Mouse (Mus musculus) stomach, postnatal 0 days (tissue): Measurements from ENCODE around the gene Ywhaq. TPM values are rescaled to one million over a fixed set of nuclear protein-coding genes. Genes with fewer than 3 reads are reported as not detected.

Experiments used
- ATAC-seq: fragments of 200-750 bp; cut with Nextera tagmentation; 2 replicates; pipeline ENCODE4 v1.8.0; 2017; ENCODE audit not compliant: low FRiP score, low TSS enrichment
- DNase-seq: peaks from one replicate; pipeline ENCODE4 v3.0.0-alpha.2; 2016; ENCODE audit warnings: low spot score
- H3K27ac ChIP-seq: fragments of 300-500 bp; sonication (generic); replicated peaks from 2 replicates; pipeline ENCODE4 v1.5.1; 2014; ENCODE audit warnings: mild to moderate bottlenecking, control low read depth
- H3K27me3 ChIP-seq: fragments of 300-500 bp; sonication (generic); 2 replicates; pipeline ENCODE4 v1.6.1; 2014; ENCODE audit warnings: low read length; ENCODE audit not compliant: control insufficient read depth, insufficient read depth
- H3K36me3 ChIP-seq: fragments of 300-500 bp; sonication (generic); 2 replicates; pipeline ENCODE4 v1.6.1; 2014; ENCODE audit warnings: low read length, mixed read lengths; ENCODE audit not compliant: control insufficient read depth, insufficient read depth
- H3K4me1 ChIP-seq: fragments of 300-500 bp; sonication (generic); replicated peaks from 2 replicates; pipeline ENCODE4 v1.6.1; 2014; ENCODE audit warnings: antibody characterized with exemption; ENCODE audit not compliant: control insufficient read depth, insufficient read depth
- H3K4me2 ChIP-seq: fragments of 300-500 bp; sonication (generic); replicated peaks from 2 replicates; pipeline ENCODE4 v1.6.1; 2014; ENCODE audit warnings: low read depth, mild to moderate bottlenecking, control low read depth, moderate library complexity
- H3K4me3 ChIP-seq: fragments of 300-500 bp; sonication (generic); 2 replicates; pipeline ENCODE4 v1.5.1; 2014; ENCODE audit warnings: low read depth, low read length, control low read depth
- H3K9ac ChIP-seq: fragments of 300-500 bp; sonication (generic); 2 replicates; pipeline ENCODE4 v1.6.1; 2014; ENCODE audit warnings: mild to moderate bottlenecking, low read length, control low read depth, mixed read lengths
- H3K9me3 ChIP-seq: fragments of 300-500 bp; sonication (generic); 2 replicates; pipeline ENCODE4 v1.6.1; 2016; ENCODE audit warnings: low read length; ENCODE audit not compliant: control insufficient read depth
- CTCF ChIP-seq: IDR thresholded peaks from 2 replicates; pipeline ENCODE4 v1.5.1; 2016; ENCODE audit warnings: antibody characterized with exemption, low read depth, mild to moderate bottlenecking, moderate library complexity
- EP300 ChIP-seq: optimal IDR thresholded peaks from 2 replicates; pipeline ENCODE3; 2016; ENCODE audit warnings: antibody characterized with exemption
- WGBS: fragments of 180-500 bp; shearing (Covaris S2); extraction: QIAGEN DNeasy Blood & Tissue Kit; methylation state at CpG from one replicate; pipeline ENCODE4 v1.1.7; 2014; 5-methylcytosine and 5-hydroxymethylcytosine counted together
- polyA plus RNA-seq: library from polyadenylated mRNA; unstranded; fragments of >200 nt; fragmentation: Nextera tagmentation; extraction: Ambion mirVana; gene quantifications from 2 replicates; pipeline ENCODE4 v1.2.1, GENCODE M21; 2015

The Ywhaq gene
- polyA plus RNA-seq, 1 experiment from 2014 or later = 384 TPM

- Histone ChIP-seq H3K27me3 (no peaks in the 10 kb centered on the region), H3K4me2 (peak overlapping the region; percentile 56), H3K4me3 (peak overlapping the region; percentile 90), H3K27ac (peak overlapping the region; percentile 61), H3K9me3 (no peaks in the 10 kb centered on the region), H3K36me3 (no peaks in the 10 kb centered on the region), H3K9ac (0 out of 2 replicates have a peak overlapping the region, but pooled peaks have one; percentile 14), H3K4me1 (no peaks in the 10 kb centered on the region)
- 33% methylated on average over 11 of the region's 11 CpGs for WGBS
- no peak for TF ChIP-seq EP300
- TF ChIP-seq CTCF = no peak
- ATAC-seq (no peak), DNase-seq (peak; percentile 22)
Measured at GRCm38 (mm10) chr12:21418621-21419131, 1.2 kb upstream of the Ywhaq start.

DNA sequence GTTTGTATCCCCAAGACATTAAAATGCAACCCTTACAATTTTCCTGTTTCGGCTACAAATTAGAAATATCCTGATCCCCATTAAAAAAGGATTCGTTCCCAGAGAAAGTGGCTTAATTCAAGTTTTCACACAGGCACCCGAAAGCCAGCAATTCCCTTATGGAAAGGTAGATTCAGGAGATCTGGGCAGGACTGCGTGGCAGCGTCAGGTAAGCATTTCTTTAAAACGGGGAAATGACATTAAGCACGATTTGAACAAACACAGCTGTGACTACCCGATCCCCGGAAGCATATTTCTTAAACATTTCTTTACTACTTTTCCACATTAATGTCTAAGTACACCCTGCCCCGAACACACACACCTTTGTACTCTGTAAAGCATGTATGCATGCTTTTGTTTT, 646 bp upstream of the Ywhaq start:
- no peaks in the 10 kb centered on the region for H3K27me3 ChIP-seq
- no peaks in the 10 kb centered on the region for H3K4me1 ChIP-seq
- H3K36me3 ChIP-seq = no peaks in the 10 kb centered on the region
- ATAC-seq (no peak), DNase-seq (peak; percentile 17)
- peak overlapping the region; percentile 90 for H3K4me3 ChIP-seq
- H3K4me2 ChIP-seq = peak overlapping the region; percentile 56
- H3K9ac ChIP-seq = peak overlapping the region; percentile 61
- H3K9me3 ChIP-seq = no peaks in the 10 kb centered on the region
- TF ChIP-seq CTCF (no peak), EP300 (no peak)
- H3K27ac ChIP-seq = peak overlapping the region; percentile 74
- WGBS = 1% methylated on average over 10 of the region's 10 CpGs

GRCm38 (mm10) chr12:21416506-21416905, 931 bp downstream of the Ywhaq start:
- no peak for TF ChIP-seq CTCF
- TF ChIP-seq EP300 = no peak
- no peaks in the 10 kb centered on the region for H3K27me3 ChIP-seq
- H3K4me2 ChIP-seq = peak overlapping the region; percentile 50
- DNase-seq (peak; percentile 30), ATAC-seq (no peak)
- H3K4me1 ChIP-seq = no peaks in the 10 kb centered on the region
- no peaks in the 10 kb centered on the region for H3K9me3 ChIP-seq
- peak overlapping the region; percentile 90 for H3K4me3 ChIP-seq
- H3K9ac ChIP-seq = peak overlapping the region; percentile 74
- H3K27ac ChIP-seq = peak overlapping the region; percentile 69
- H3K36me3 ChIP-seq = no peaks in the 10 kb centered on the region
- WGBS = 0% methylated on average over 13 of the region's 15 CpGs

DNA sequence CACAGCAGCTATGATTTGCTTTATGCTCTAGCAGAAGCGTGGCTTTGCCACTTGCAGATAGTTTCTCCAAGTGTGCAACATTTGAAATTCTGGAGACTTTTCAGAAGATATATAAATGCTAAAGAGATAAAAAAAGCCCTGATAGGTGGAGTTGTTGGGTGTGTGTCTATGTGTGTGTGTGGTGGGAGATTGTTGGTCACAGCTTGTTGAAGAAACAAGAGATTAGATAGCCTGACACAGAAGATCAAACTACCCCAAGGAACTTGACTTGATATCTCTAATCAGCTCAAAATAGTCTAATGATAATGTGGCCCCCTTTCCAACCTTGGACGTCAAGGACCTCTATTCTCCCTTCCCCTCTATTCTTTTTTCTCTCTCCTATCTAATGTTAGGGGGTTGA, 6.8 kb downstream of the Ywhaq start:
- no peak for ATAC-seq
- WGBS = 79% methylated on average over 2 of the region's 2 CpGs

DNA sequence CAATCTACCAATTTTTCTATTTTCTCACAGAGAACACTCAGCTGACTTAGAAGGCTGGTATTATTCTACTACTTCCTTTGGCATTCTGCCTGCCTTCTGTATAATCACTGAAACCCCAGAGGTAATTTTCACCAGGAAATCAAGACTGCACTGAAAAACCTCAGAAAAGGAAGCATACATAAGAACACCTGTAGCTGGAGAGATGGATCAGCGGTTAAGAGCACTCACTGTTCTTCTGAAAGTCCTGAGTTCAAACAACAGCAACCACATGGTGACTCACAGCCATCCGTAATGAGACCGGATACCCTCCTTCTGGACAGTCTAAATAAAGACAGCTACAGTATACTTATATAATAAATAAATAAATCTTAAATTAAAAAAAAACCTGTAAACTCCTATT, 7.8 kb downstream of the Ywhaq start:
- no peaks in the 10 kb centered on the region for H3K27me3 ChIP-seq
- no peak overlapping the region for H3K4me3 ChIP-seq
- ATAC-seq (no peak), DNase-seq (no peak)
- H3K9ac ChIP-seq = no peak overlapping the region
- no peaks in the 10 kb centered on the region for H3K36me3 ChIP-seq
- H3K9me3 ChIP-seq = no peaks in the 10 kb centered on the region
- TF ChIP-seq EP300 = no peak
- TF ChIP-seq CTCF = no peak
- no peaks in the 10 kb centered on the region for H3K4me1 ChIP-seq
- H3K27ac ChIP-seq = no peak overlapping the region
- WGBS = 90% methylated on average over 3 of the region's 3 CpGs
- H3K4me2 ChIP-seq = no peak overlapping the region

More for the DNA sequence above, 6.8 kb downstream of the Ywhaq start:
- Histone ChIP-seq H3K27me3 (no peaks in the 10 kb centered on the region), H3K4me1 (no peaks in the 10 kb centered on the region), H3K27ac (no peak overlapping the region), H3K9me3 (no peaks in the 10 kb centered on the region), H3K4me2 (no peak overlapping the region), H3K9ac (no peak overlapping the region), H3K36me3 (no peaks in the 10 kb centered on the region), H3K4me3 (no peak overlapping the region)
- TF ChIP-seq CTCF = no peak
- no peak for TF ChIP-seq EP300
- no peak for DNase-seq

DNA sequence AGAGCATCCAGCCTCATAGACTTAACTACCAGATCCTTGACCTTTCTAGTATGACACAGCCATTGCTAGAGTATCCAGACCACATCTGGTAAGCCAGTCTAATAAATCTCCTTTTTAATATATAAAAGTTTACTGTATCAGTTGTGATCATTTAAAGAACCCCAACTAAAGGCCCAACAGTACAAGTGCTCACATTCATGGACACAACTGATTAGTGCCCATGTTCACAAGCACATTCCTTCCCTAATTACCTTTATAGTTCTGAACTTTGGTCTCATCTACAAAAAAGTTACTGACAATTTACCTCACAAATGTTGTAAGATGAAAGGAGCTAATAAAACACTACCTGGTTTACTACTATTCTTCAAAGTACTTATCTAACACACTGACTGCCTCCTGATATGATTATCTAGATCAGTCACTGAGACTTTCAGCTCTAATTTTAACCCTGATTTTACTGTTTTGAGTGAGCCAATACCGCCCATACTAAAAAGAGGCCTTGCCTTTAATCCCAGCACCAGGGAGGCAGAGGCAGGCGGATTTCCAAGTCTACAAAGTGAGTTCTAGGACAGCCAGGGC, 8.6 kb downstream of the Ywhaq start:
- Histone ChIP-seq H3K4me2 (no peak overlapping the region), H3K4me1 (no peaks in the 10 kb centered on the region), H3K36me3 (no peaks in the 10 kb centered on the region), H3K27me3 (no peaks in the 10 kb centered on the region), H3K9me3 (no peaks in the 10 kb centered on the region), H3K4me3 (no peak overlapping the region), H3K9ac (no peak overlapping the region), H3K27ac (no peak overlapping the region)
- TF ChIP-seq CTCF = no peak
- no peak for TF ChIP-seq EP300
- no peak for ATAC-seq
- DNase-seq = no peak
- WGBS = 98% methylated on average over 2 of the region's 2 CpGs
